Mouse (Mus musculus): ENCODE results near the gene Dlx1. TPM values are rescaled to one million over a fixed set of nuclear protein-coding genes. Genes with fewer than 3 reads are reported as not detected.
A peak's percentile ranks its signal among the peaks of the same experiment; 100 is the strongest.

The Dlx1 gene
- polyA plus RNA-seq (2012; rRNA removed): 0.28 TPM in 1 of 2 replicates, not detected in the other

- WGBS: 7% methylated on average over 26 of the region's 26 CpGs
- no peak for DNase-seq (ENCODE audit: low read depth in 1 of 2, low spot score in 2 of 2)
- Histone ChIP-seq H3K36me3 (ENCODE audit: control insufficient read depth, insufficient read depth, low read length) (no peaks in the 10 kb centered on the region), H3K27me3 (ENCODE audit: control insufficient read depth, insufficient read depth, low read length) (peaks cover 47% of the 10 kb centered on the region), H3K4me3 (ENCODE audit: extremely low read depth, insufficient read depth, insufficient read length) (peak within 1 kb of the TSS; percentile 5; the same call in 1 of the 2 replicates), H3K4me1 (ENCODE audit: control insufficient read depth, insufficient read depth, insufficient read length) (peaks cover 14% of the 10 kb centered on the region), H3K27ac (ENCODE audit: insufficient read depth, low read length) (no peak within 1 kb of the TSS)
- no peak for TF ChIP-seq CTCF (IDR thresholded peaks at IDR 0.05; ENCODE audit: extremely low read depth, insufficient read depth, insufficient read length, insufficient replicate concordance)
Measured at GRCm38 (mm10) chr2:71528014-71528713, at the start of gene Dlx1. TSS of gene Dlx1 (plus strand) at chr2:71528113.

DNA sequence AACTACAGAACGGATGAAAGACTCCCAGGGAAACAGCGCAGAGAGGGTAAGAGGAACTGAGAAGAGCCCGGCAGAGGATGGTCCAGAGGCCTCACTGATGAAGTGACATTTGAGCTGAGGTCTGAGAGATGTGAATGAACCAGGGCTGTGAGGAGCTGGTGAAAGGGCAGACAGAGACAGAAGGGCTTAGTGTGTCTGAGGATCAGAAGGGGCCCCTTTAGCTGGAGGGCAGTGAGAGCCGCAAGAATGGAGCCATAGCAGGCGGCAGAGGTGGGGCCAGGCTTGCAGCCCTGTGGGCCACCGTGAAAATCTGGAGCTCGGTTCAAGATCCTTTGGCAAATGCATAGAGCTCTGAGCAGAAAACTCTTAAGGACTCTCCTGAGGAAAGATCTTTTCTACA is 48.0 kb upstream of the Dlx1 start:
- Histone ChIP-seq H3K27me3 (ENCODE audit: control insufficient read depth, insufficient read depth, low read length) (no peaks in the 10 kb centered on the region), H3K4me1 (ENCODE audit: control insufficient read depth, insufficient read depth, insufficient read length) (no peaks in the 10 kb centered on the region), H3K36me3 (ENCODE audit: control insufficient read depth, insufficient read depth, low read length) (no peaks in the 10 kb centered on the region), H3K4me3 (ENCODE audit: extremely low read depth, insufficient read depth, insufficient read length) (no peak overlapping the region), H3K27ac (ENCODE audit: insufficient read depth, low read length) (no peak overlapping the region)
- 92% methylated on average over 7 of the region's 7 CpGs for WGBS
- DNase-seq (ENCODE audit: low read depth in 1 of 2, low spot score in 2 of 2): no peak
- TF ChIP-seq POLR2A (IDR thresholded peaks at IDR 0.05; ENCODE audit: low read depth, low read length) (no peak), CTCF (IDR thresholded peaks at IDR 0.05; ENCODE audit: extremely low read depth, insufficient read depth, insufficient read length, insufficient replicate concordance) (no peak)

DNA sequence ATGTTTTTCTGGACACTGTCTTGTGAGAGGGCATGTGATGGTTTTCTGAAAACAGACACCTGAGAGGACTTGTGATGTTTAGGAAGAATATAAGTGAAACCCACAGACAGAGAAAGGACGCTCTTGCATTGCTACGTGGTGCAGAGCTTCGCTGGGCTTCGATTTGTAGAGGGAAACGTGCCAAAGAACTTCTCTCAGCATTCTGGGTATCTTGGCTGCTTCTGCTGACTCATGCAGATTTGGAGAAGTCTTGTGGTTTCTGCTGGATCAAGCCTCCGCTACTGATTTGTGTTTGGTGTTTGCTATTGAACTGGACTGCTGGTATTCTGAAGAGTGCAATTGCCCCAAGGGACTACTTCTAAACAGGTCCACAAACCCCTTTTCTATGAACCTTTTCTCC is 46.1 kb upstream of the Dlx1 start:
- Histone ChIP-seq H3K27ac (ENCODE audit: insufficient read depth, low read length) (no peak overlapping the region), H3K27me3 (ENCODE audit: control insufficient read depth, insufficient read depth, low read length) (no peaks in the 10 kb centered on the region), H3K36me3 (ENCODE audit: control insufficient read depth, insufficient read depth, low read length) (no peaks in the 10 kb centered on the region), H3K4me1 (ENCODE audit: control insufficient read depth, insufficient read depth, insufficient read length) (no peaks in the 10 kb centered on the region), H3K4me3 (ENCODE audit: extremely low read depth, insufficient read depth, insufficient read length) (no peak overlapping the region)
- WGBS: 39% methylated on average over 6 of the region's 6 CpGs
- no peak for DNase-seq (ENCODE audit: low read depth in 1 of 2, low spot score in 2 of 2)
- TF ChIP-seq POLR2A (IDR thresholded peaks at IDR 0.05; ENCODE audit: low read depth, low read length) (no peak), CTCF (IDR thresholded peaks at IDR 0.05; ENCODE audit: extremely low read depth, insufficient read depth, insufficient read length, insufficient replicate concordance) (no peak)

DNA sequence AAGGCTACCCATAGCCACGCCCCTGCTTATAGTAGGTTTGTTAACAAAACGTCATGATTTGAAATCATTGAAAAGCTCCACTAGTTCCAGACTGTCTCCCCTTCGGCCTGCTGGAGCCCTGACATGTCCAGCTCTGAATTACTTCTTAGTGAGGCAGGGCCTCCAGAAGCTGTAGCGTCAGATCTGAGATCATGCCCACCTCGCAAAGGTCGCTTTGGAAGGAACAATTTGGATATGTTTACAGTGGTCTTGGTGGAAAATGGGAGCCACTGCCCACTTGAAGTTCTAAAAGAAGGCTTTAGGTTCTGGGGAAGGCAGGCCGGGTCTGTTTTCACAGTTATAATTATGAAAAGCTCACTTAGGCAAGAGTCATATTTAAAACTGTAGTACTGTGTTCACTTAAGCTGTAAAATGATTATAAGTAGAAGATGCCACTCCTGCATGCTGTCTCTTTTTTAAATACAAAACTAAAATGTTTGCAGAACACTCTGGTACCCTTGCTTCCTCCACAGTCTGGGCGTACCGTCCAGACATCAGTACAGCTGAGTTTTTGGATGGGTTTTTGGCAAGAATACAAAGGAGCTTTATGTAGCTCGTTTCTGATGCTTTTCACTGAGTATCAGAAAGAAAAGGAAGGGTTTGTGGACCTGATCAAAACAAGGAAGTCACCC is 44.7 kb upstream of the Dlx1 start:
- Histone ChIP-seq H3K27ac (ENCODE audit: insufficient read depth, low read length) (no peak overlapping the region), H3K4me3 (ENCODE audit: extremely low read depth, insufficient read depth, insufficient read length) (no peak overlapping the region), H3K27me3 (ENCODE audit: control insufficient read depth, insufficient read depth, low read length) (no peaks in the 10 kb centered on the region), H3K4me1 (ENCODE audit: control insufficient read depth, insufficient read depth, insufficient read length) (no peaks in the 10 kb centered on the region), H3K36me3 (ENCODE audit: control insufficient read depth, insufficient read depth, low read length) (no peaks in the 10 kb centered on the region)
- TF ChIP-seq POLR2A (IDR thresholded peaks at IDR 0.05; ENCODE audit: low read depth, low read length): no peak
- TF ChIP-seq CTCF (IDR thresholded peaks at IDR 0.05; ENCODE audit: extremely low read depth, insufficient read depth, insufficient read length, insufficient replicate concordance): no peak
- 86% methylated on average over 10 of the region's 10 CpGs for WGBS
- DNase-seq (ENCODE audit: low read depth in 1 of 2, low spot score in 2 of 2): no peak

- no peak overlapping the region for H3K4me3 ChIP-seq (ENCODE audit: extremely low read depth, insufficient read depth, insufficient read length)
- H3K4me1 ChIP-seq (ENCODE audit: control insufficient read depth, insufficient read depth, insufficient read length): no peaks in the 10 kb centered on the region
- no peaks in the 10 kb centered on the region for H3K36me3 ChIP-seq (ENCODE audit: control insufficient read depth, insufficient read depth, low read length)
- H3K27ac ChIP-seq (ENCODE audit: insufficient read depth, low read length): no peak overlapping the region
- DNase-seq (ENCODE audit: low read depth in 1 of 2, low spot score in 2 of 2): no peak
- WGBS: 85% methylated on average over 5 of the region's 5 CpGs
- no peaks in the 10 kb centered on the region for H3K27me3 ChIP-seq (ENCODE audit: control insufficient read depth, insufficient read depth, low read length)
- TF ChIP-seq CTCF (IDR thresholded peaks at IDR 0.05; ENCODE audit: extremely low read depth, insufficient read depth, insufficient read length, insufficient replicate concordance): no peak
- TF ChIP-seq POLR2A (IDR thresholded peaks at IDR 0.05; ENCODE audit: low read depth, low read length): no peak
Measured at GRCm38 (mm10) chr2:71483717-71484066, 44.2 kb upstream of the Dlx1 start.

DNA sequence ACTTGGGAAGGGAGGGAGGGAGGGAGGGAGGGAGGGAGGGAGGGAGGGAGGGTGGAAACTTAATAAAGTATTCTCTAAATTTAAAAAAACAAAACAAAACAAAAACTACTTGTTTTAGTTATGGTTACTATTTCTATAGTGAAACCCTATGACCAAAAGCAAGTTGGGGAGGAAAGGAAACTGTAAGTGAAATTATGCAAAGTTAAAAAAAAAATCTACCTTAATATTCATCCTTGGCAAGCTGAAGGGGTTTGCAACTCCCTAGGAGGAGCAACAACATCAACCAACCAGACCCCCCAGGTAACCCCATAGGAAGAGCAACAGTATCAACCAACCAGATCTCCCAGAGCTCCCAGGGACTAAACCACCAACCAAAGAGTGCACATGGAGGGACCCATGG is 36.6 kb upstream of the Dlx1 start:
- Histone ChIP-seq H3K4me1 (ENCODE audit: control insufficient read depth, insufficient read depth, insufficient read length) (no peaks in the 10 kb centered on the region; the same call in 1 of the 2 replicates), H3K4me3 (ENCODE audit: extremely low read depth, insufficient read depth, insufficient read length) (no peak overlapping the region), H3K27ac (ENCODE audit: insufficient read depth, low read length) (no peak overlapping the region), H3K27me3 (ENCODE audit: control insufficient read depth, insufficient read depth, low read length) (no peaks in the 10 kb centered on the region), H3K36me3 (ENCODE audit: control insufficient read depth, insufficient read depth, low read length) (no peaks in the 10 kb centered on the region)
- no peak for DNase-seq (ENCODE audit: low read depth in 1 of 2, low spot score in 2 of 2)
- TF ChIP-seq POLR2A (IDR thresholded peaks at IDR 0.05; ENCODE audit: low read depth, low read length): no peak
- no peak for TF ChIP-seq CTCF (IDR thresholded peaks at IDR 0.05; ENCODE audit: extremely low read depth, insufficient read depth, insufficient read length, insufficient replicate concordance)

DNA sequence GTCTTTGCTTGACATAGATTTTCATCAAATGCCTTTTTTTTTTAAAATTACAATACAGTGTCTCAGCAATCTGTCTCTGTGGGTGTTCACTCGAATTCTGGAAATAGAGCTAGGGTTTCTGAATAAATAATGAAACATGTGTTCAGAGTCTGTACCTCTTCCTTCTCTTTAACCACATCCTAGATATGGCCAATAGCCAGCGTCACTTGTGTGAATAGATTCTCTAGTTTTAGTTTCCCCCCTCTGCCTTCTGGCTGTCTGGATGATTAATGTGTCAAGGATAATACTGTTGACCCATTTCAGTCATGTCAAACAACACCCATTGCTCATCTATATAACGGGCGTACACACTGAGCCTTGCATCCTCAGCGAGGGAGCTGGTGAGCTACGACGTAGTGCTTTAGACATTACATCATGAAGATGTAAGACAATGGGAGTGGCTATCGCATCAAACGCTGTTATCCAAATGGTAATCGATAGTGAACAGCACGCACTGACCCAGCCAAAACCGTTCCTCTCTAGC is 34.7 kb upstream of the Dlx1 start:
- Histone ChIP-seq H3K4me1 (ENCODE audit: control insufficient read depth, insufficient read depth, insufficient read length) (no peaks in the 10 kb centered on the region; the same call in 1 of the 2 replicates), H3K4me3 (ENCODE audit: extremely low read depth, insufficient read depth, insufficient read length) (no peak overlapping the region), H3K36me3 (ENCODE audit: control insufficient read depth, insufficient read depth, low read length) (no peaks in the 10 kb centered on the region), H3K27ac (ENCODE audit: insufficient read depth, low read length) (no peak overlapping the region), H3K27me3 (ENCODE audit: control insufficient read depth, insufficient read depth, low read length) (no peaks in the 10 kb centered on the region)
- DNase-seq (ENCODE audit: low read depth in 1 of 2, low spot score in 2 of 2): no peak
- TF ChIP-seq POLR2A (IDR thresholded peaks at IDR 0.05; ENCODE audit: low read depth, low read length) (no peak), CTCF (IDR thresholded peaks at IDR 0.05; ENCODE audit: extremely low read depth, insufficient read depth, insufficient read length, insufficient replicate concordance) (no peak)
- 75% methylated on average over 12 of the region's 12 CpGs for WGBS

Data from spleen, adult 2 months (tissue).